Mouse (Mus musculus) stomach, postnatal 0 days (tissue): ENCODE measurements around the gene Ctnna3. TPM values are rescaled to one million over a fixed set of nuclear protein-coding genes. Genes with fewer than 3 reads are reported as not detected.

Experiments
- ATAC-seq: fragments of 200-750 bp; cut with Nextera tagmentation; 2 replicates; pipeline ENCODE4 v1.8.0; 2017; ENCODE audit not compliant: low FRiP score, low TSS enrichment
- DNase-seq: peaks from one replicate; pipeline ENCODE4 v3.0.0-alpha.2; 2016; ENCODE audit warnings: low spot score
- H3K27ac ChIP-seq: fragments of 300-500 bp; sonication (generic); replicated peaks from 2 replicates; pipeline ENCODE4 v1.5.1; 2014; ENCODE audit warnings: mild to moderate bottlenecking, control low read depth
- H3K27me3 ChIP-seq: fragments of 300-500 bp; sonication (generic); 2 replicates; pipeline ENCODE4 v1.6.1; 2014; ENCODE audit warnings: low read length; ENCODE audit not compliant: control insufficient read depth, insufficient read depth
- H3K36me3 ChIP-seq: fragments of 300-500 bp; sonication (generic); 2 replicates; pipeline ENCODE4 v1.6.1; 2014; ENCODE audit warnings: low read length, mixed read lengths; ENCODE audit not compliant: control insufficient read depth, insufficient read depth
- H3K4me1 ChIP-seq: fragments of 300-500 bp; sonication (generic); replicated peaks from 2 replicates; pipeline ENCODE4 v1.6.1; 2014; ENCODE audit warnings: antibody characterized with exemption; ENCODE audit not compliant: control insufficient read depth, insufficient read depth
- H3K4me2 ChIP-seq: fragments of 300-500 bp; sonication (generic); replicated peaks from 2 replicates; pipeline ENCODE4 v1.6.1; 2014; ENCODE audit warnings: low read depth, mild to moderate bottlenecking, control low read depth, moderate library complexity
- H3K4me3 ChIP-seq: fragments of 300-500 bp; sonication (generic); 2 replicates; pipeline ENCODE4 v1.5.1; 2014; ENCODE audit warnings: low read depth, low read length, control low read depth
- H3K9ac ChIP-seq: fragments of 300-500 bp; sonication (generic); 2 replicates; pipeline ENCODE4 v1.6.1; 2014; ENCODE audit warnings: mild to moderate bottlenecking, low read length, control low read depth, mixed read lengths
- H3K9me3 ChIP-seq: fragments of 300-500 bp; sonication (generic); 2 replicates; pipeline ENCODE4 v1.6.1; 2016; ENCODE audit warnings: low read length; ENCODE audit not compliant: control insufficient read depth
- CTCF ChIP-seq: IDR thresholded peaks from 2 replicates; pipeline ENCODE4 v1.5.1; 2016; ENCODE audit warnings: antibody characterized with exemption, low read depth, mild to moderate bottlenecking, moderate library complexity
- EP300 ChIP-seq: optimal IDR thresholded peaks from 2 replicates; pipeline ENCODE3; 2016; ENCODE audit warnings: antibody characterized with exemption
- WGBS: fragments of 180-500 bp; shearing (Covaris S2); extraction: QIAGEN DNeasy Blood & Tissue Kit; methylation state at CpG from one replicate; pipeline ENCODE4 v1.1.7; 2014; 5-methylcytosine and 5-hydroxymethylcytosine counted together
- polyA plus RNA-seq: library from polyadenylated mRNA; unstranded; fragments of >200 nt; fragmentation: Nextera tagmentation; extraction: Ambion mirVana; gene quantifications from 2 replicates; pipeline ENCODE4 v1.2.1, GENCODE M21; 2015

Ctnna3 gene
- polyA plus RNA-seq, 1 experiment from 2014 or later, result 0.27 TPM

- Histone ChIP-seq H3K4me3 (no peak overlapping the region), H3K36me3 (no peaks in the 10 kb centered on the region), H3K27ac (no peak overlapping the region), H3K27me3 (no peaks in the 10 kb centered on the region), H3K9me3 (no peaks in the 10 kb centered on the region), H3K9ac (no peak overlapping the region), H3K4me1 (no peaks in the 10 kb centered on the region), H3K4me2 (no peak overlapping the region)
- peak; percentile 69 for TF ChIP-seq CTCF
- TF ChIP-seq EP300, result no peak
- DNase-seq (peak; percentile 20), ATAC-seq (no peak)
- 50% methylated on average over 3 of the region's 3 CpGs for WGBS
Measured at GRCm38 (mm10) chr10:63692039-63692438, 262.1 kb downstream of the Ctnna3 start.

DNA sequence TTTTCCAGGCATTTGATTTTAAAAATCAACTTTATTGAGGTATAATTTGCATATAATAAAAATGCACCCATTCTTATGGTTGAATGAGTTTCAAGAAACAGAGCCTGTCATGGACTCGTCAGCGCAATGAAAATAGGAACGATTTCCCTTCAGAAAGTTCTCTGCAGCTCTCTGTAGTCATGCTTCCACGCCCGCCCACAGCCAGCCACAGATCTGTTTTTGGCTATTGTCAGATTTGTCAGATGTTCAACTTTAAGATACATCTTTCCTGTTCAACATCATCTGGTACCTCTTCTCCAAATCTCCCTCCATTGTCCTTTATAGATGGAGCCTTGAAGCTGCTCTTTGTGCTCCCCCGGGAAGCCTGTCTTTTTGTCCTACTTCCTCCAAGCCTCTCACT lies 280.3 kb downstream of the Ctnna3 start:
- Histone ChIP-seq H3K9ac (no peak overlapping the region), H3K36me3 (no peaks in the 10 kb centered on the region), H3K27ac (no peak overlapping the region), H3K4me2 (no peak overlapping the region), H3K9me3 (no peaks in the 10 kb centered on the region), H3K4me3 (no peak overlapping the region), H3K27me3 (no peaks in the 10 kb centered on the region), H3K4me1 (no peaks in the 10 kb centered on the region)
- WGBS, result 92% methylated on average over 6 of the region's 6 CpGs
- DNase-seq (no peak), ATAC-seq (no peak)
- TF ChIP-seq EP300 (no peak), CTCF (no peak)

DNA sequence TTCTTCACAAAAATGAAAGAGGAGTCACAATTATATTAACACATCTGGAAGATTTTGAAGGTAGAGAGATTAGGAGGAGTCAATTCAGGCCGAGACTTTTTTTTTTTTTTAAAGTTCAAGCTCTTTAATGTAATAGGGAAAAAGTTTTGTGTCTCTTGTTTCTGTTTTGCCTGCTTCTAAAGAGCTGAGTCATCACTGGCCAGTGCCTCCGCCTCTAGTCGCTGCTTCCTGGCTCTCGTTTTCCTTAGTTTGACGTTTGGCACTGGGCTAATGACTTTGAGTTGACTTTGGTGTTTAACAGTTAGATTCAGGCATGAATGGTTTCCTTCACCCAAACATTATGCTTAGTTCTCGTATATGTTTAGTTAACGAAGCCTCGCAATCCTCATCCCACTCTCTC lies 282.6 kb downstream of the Ctnna3 start:
- no peak overlapping the region for H3K9ac ChIP-seq

DNA sequence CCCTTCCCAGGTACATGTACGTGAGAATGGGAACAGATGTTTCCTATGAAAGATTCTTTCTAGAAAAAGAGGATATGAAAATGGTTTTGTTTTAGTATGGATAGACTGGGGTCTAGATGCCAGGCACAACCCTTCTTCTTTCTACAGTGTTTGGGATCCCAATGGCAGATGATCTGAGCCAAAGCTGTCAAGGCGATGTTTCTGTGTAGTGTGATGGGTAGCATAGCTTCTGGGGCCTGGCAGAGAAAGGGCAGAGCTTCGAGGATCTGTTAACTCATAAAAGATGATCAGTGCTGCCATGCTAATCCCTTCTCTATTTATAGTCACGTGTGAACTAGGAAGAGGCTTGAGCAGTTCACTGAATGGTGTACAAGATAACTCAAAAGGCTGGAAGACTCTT lies 284.3 kb downstream of the Ctnna3 start:
- DNase-seq (no peak), ATAC-seq (no peak)
- H3K36me3 ChIP-seq, result no peaks in the 10 kb centered on the region
- WGBS, result 60% methylated on average over 4 of the region's 4 CpGs
- H3K4me2 ChIP-seq, result no peak overlapping the region
- H3K27me3 ChIP-seq, result no peaks in the 10 kb centered on the region
- no peak overlapping the region for H3K4me3 ChIP-seq
- TF ChIP-seq EP300 (no peak), CTCF (no peak)
- no peak overlapping the region for H3K27ac ChIP-seq
- no peak overlapping the region for H3K9ac ChIP-seq
- H3K9me3 ChIP-seq, result no peaks in the 10 kb centered on the region
- H3K4me1 ChIP-seq, result no peaks in the 10 kb centered on the region

More for the DNA sequence above, 282.6 kb downstream of the Ctnna3 start:
- Histone ChIP-seq H3K4me3 (no peak overlapping the region), H3K27ac (no peak overlapping the region), H3K27me3 (no peaks in the 10 kb centered on the region), H3K36me3 (no peaks in the 10 kb centered on the region), H3K4me1 (no peaks in the 10 kb centered on the region), H3K4me2 (no peak overlapping the region), H3K9me3 (no peaks in the 10 kb centered on the region)
- WGBS, result 38% methylated on average over 8 of the region's 8 CpGs
- TF ChIP-seq EP300 (no peak), CTCF (no peak)
- ATAC-seq, result no peak
- no peak for DNase-seq

GRCm38 (mm10) chr10:63768871-63769270 lies 339.0 kb downstream of the Ctnna3 start:
- Histone ChIP-seq H3K27ac (no peak overlapping the region), H3K27me3 (no peaks in the 10 kb centered on the region), H3K9ac (no peak overlapping the region), H3K4me1 (no peaks in the 10 kb centered on the region), H3K9me3 (no peaks in the 10 kb centered on the region), H3K4me3 (no peak overlapping the region), H3K36me3 (no peaks in the 10 kb centered on the region), H3K4me2 (no peak overlapping the region)
- TF ChIP-seq CTCF (no peak), EP300 (no peak)
- WGBS, result 85% methylated on average over 10 of the region's 10 CpGs
- ATAC-seq (no peak), DNase-seq (no peak)

- ATAC-seq (no peak), DNase-seq (no peak)
- 70% methylated on average over 7 of the region's 7 CpGs for WGBS
- Histone ChIP-seq H3K9me3 (no peaks in the 10 kb centered on the region), H3K9ac (no peak overlapping the region), H3K27me3 (no peaks in the 10 kb centered on the region), H3K36me3 (no peaks in the 10 kb centered on the region), H3K4me1 (no peaks in the 10 kb centered on the region), H3K4me2 (no peak overlapping the region), H3K27ac (no peak overlapping the region), H3K4me3 (no peak overlapping the region)
- TF ChIP-seq CTCF, result no peak
- no peak for TF ChIP-seq EP300
Measured at GRCm38 (mm10) chr10:63771656-63772055, 341.8 kb downstream of the Ctnna3 start.
